Mouse (Mus musculus): ENCODE results near the gene Ptch1.

Gene Ptch1

DNA sequence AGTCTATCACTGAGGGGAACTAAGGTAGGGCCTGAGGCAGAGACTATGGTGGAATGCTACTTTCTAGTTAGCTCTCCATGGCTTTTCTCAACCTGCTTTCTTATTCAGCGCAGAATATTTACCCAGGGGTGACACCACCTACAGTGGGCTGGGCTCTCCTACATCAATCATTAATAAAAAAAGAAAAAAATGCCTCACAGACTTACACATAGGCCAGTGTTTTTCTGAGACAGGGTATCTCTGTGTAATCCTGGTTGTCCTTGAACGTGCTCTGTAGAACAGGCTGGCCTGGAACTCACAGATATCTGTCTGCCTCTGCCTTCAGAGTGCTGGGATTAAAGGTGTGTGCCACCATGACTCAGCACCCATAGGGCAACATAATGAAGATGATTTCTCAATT is 73.9 kb downstream of the Ptch1 start:
- no peak for DNase-seq (ENCODE audit: low read depth, low spot score)

DNA sequence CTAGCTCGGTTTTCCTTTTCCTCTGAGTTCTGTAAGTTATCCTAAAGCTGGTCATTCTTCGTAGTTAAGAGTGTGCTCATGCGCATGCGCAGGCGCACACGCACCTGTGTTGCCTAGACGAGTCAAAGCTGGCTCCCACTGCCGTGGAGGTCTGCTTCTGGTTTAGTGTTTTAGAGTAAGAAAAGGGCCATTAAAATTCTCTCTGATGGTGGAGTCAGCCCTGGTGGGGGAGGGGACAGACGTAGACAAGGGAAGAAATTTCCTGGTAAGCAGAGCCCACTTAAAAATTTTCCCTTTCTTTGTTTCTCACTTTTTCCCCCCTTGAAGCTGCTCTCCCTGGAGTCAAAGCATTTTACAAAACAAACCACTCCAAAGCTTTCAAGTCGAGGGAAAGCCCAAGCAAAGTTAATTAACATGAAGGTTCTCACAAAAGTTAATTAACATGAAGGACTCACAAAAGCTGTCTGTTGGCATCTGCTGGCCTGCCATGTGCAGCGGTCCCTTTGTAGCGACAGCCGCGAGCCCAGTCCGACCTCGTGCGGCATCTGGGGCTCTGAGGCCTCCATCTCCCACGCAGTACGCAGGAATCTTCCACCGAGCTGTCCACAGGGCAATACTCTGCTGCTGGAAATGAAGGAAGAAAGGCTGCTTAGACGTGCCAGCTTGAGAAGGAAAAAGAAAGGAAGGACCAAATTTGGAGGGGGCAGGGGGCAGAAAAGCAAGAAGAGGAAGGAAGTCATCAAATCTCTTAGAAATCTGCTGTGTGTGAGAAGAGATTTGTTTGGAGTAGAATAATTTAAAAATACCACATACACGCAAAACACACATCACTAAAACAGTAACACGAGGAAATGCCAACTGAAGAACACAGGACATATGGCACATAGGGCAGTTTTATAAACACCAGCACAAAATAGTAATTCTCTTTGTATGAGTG is 76.5 kb downstream of the Ptch1 start, which contains the start of gene Fancc:
Gene Fancc, minus strand, starts transcription at position 633 of the 937 bp plus-strand sequence.
- DNase-seq (ENCODE audit: low read depth, low spot score): no peak

DNA sequence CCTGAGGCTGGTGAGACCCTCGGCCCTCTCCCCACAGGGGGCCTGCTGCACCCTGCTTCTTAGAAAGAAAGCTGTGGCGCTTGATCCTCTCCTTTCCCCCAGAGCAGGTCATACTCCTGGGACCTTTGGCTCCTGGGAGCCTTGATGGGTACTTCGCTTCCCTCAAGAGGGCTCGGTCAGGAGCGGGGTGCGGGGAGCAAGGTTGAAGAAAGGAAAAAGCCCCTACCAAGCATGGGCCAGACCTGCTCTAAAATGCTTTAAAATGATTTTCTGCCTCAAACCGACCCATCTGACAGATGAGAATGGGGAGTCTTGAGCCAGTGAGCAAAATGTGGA is 85.7 kb downstream of the Ptch1 start:
- DNase-seq (ENCODE audit: low read depth, low spot score): no peak

DNA sequence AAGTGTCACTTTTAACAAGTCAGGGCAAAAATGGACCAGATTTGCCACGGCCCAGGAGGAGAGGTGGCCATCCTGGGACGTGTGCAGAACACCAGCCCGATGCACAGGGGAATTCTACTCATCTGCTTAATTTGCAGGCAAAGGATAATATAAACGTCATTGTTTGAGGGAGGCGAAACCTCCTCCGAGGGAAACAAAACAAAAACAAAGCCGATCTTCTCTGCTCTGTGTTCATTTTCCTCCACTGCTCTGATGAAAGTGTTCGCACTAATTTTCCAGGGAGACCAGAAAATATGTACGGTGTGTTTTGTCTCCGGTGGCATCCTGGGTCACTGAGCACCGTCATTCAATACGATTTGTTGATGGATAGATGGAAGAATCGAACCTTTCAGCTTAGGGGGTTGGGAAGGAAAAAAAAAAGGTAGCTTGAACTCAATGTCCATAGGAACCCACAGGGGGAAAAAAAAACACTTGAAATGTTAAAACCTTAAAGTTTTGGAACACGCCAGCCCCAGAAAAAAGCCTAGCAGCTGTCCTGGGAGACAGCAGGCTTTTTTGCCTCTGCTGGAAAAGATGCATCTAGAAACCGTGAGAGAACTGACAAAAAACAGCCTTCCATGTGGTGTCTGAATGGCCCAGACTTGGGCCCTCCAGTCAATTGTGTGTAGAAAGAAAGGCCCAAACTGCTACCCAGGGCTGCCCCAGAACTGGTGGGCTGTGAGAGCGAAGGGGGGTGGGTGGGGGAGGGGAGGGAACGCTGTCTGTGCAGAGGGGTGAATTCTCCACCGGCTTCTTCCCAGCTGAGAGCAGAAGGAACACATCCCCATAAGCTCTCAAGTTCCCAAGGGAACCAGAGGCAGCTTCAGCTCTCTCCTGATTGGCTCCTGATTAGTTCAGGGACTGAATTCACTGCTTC is 86.3 kb downstream of the Ptch1 start:
- no peak for DNase-seq (ENCODE audit: low read depth, low spot score)

DNA sequence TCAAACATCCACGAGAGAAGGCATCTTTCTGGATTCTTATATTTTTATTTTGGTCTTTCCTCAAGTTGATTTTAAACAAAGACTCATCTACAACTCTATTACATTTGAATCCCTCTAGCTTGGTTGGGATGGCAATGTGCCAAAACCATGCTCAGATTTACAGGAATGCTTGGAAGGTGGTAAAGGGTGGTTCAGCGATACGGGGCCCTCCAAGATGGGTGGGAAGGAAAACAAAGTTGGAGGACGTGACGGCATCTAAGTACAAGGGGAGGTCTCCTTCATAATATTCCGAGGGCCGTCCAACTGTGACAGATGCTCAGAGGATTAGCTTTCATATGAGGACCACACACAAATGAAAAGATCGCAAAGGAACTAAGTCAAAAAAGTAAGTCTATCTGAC is 98.0 kb downstream of the Ptch1 start:
- DNase-seq (ENCODE audit: low read depth, low spot score): no peak
